Mouse (Mus musculus): ENCODE measurements around the gene Vmn1r166.
"Not testable (repeated sequence)": the region's sequence is repeated elsewhere in the genome, so short reads cannot be mapped to it uniquely, and the experiment has no call there.

Vmn1r166 gene

DNA sequence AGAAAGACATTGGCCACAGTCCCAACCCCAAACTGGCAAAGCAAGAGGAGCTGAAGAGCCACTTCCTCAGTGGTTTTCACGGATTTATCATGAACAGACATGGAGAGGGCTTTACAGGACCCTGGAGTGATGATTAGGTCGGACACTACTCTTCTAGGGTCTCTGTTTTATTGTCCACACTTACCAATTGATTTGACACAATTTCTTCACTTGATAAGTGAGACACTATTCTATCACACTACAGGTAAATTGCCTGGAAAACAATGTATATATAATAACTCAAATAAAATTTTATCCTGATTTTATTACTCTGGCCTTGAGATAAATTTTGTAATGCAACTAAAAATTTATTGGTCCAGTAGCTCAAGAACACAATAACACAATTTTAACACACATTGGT lies at the start of gene Vmn1r166:
Gene Vmn1r166, minus strand, starts transcription at position 101 of the 400 bp plus-strand sequence.
- DNase-seq (ENCODE audit: low read depth in 2 of 2, low spot score in 2 of 2) = not testable (repeated sequence)

DNA sequence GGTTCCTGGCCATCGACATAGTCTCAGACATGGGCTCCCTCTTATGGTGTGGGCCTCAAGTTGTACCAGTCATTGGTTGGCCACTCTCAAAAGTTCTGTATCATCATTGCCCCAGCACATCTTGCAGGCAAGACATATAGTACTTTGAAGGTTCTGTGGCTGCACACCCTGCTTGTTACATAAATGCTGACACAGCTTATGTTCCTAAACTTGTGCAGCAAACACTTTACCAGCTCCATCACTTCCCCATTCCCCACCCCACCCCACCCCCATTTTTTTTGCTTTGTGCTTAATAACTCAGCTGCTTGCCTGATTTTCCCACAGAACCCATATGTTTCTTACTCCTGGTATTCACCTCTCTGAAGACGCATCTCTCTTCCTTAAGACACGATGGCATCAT lies 49.4 kb upstream of the Vmn1r166 start, which contains the start of gene Nlrp4e:
Gene Nlrp4e, plus strand, starts transcription at position 301 of the 400 bp plus-strand sequence.
- DNase-seq (ENCODE audit: low read depth in 2 of 2, low spot score in 2 of 2) = not testable (repeated sequence)

DNA sequence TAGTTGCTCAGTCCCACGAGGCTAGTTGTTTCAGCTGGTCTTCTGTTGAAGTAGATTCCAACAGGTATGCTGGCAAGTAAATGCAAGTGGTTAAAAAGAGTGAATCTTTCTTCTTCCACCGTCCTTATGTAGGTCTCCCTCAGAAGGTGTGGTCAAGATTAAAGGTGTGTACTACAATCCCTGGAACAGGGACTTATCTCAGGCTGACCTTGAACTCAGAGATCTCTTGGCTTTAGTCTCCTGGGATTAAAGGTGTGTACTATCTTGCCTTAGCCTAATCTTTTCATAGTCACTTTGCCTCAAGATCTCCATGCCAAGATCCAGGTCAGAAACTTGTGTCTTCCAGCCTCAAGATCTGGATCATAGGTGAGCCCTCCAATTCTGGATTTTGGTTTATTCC lies 27.3 kb upstream of the Vmn1r166 start, which contains the start of gene Gm6902:
Gene Gm6902, minus strand, starts transcription at position 101 of the 400 bp plus-strand sequence.
- DNase-seq (ENCODE audit: low read depth in 2 of 2, low spot score in 2 of 2) = not testable (repeated sequence)

DNA sequence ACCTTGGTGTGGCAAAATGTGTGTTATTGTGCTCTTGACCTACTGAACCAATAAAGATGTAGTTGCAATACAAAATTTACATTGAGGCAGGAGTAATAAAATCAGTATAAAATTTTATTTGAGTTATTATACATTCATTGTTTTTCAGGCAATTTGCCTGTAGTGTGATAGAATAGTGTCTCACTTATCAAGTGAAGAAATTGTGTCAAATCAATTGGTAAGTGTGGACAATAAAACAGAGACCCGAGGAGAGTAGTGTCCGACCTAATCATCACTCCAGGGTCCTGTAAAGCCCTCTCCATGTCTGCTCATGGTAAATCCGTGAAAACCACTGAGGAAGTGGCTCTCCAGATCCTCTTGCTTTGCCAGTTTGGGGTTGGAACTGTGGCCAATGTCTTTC lies 34.5 kb downstream of the Vmn1r166 start, which contains the start of gene Vmn1r165:
Gene Vmn1r165, plus strand, starts transcription at position 301 of the 400 bp plus-strand sequence.
- DNase-seq (ENCODE audit: low read depth in 2 of 2, low spot score in 2 of 2) = not testable (repeated sequence)

Measured in CD8-positive naive resting alpha-beta T cell, adult 2 months (primary cell).